In the genomic region with DNA sequence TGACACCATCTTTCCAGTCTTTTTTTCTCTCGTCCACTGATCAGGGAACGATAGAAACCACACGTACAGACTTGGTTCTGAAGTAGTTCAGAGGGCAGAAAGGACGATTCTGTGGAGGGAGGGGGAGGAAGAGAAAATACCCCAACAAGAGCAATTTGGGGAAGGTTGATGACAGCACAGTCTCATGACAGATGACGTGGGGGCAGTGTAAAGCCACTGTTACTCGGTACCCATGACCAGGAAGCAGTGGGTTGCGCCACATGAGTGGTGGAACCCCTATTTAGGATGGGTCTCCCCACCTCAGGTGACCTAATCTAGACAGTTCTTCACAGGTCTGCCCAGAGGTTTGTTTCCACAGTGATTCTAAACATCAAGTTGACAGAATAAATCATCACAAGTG, we compare ENCODE assay signal across 31 mouse cellular contexts. TPM values are rescaled to one million over a fixed set of nuclear protein-coding genes. Genes with fewer than 3 reads are reported as not detected.
"Had no signal": no experiment of that assay in that cellular context is flagged by ENCODE, and none has a peak within 500 bp of the region (broad histone marks: within the 10 kb centered on the region; RNA-seq: fewer than 3 reads in every experiment).

No protein-coding gene starts in this region.

- DNase-seq: kidney, adult 2 months; kidney, postnatal 25 days; liver, embryonic 13.5 days; lung, embryonic 14.5 days; midbrain, embryonic 14.5 days; right cerebral cortex, adult 18-20 months; right cerebral cortex, postnatal 14 days; right cerebral cortex, postnatal 4 days; thymus, adult 18-20 months; thymus, postnatal 36 days had no signal

- H3K27ac ChIP-seq: kidney, postnatal 0 days; layer of hippocampus, adult 2 months; liver, embryonic 13.5 days; neural tube, embryonic 12.5 days; neural tube, embryonic 15.5 days had no signal

- H3K4me3 ChIP-seq: layer of hippocampus, adult 2 months; liver, embryonic 13.5 days; neural tube, embryonic 12.5 days; neural tube, embryonic 15.5 days had no signal

RNA-seq across cellular contexts. Expression of a gene that starts 4.1 kb away (rescaled TPM):
- total RNA-seq: layer of hippocampus, adult 2 months; layer of hippocampus, postnatal 14 days; left cerebral cortex, adult 18-20 months; left cerebral cortex, postnatal 36 days; liver, adult 2 months; megakaryocyte progenitor cell, adult 5-6 weeks; megakaryocyte-erythroid progenitor cell, adult 5-6 weeks; midbrain, postnatal 0 days had no signal
- polyA plus RNA-seq: intestine, postnatal 0 days; kidney, adult 2 months; kidney, embryonic 14.5 days; kidney, postnatal 0 days; large intestine, adult 2 months; limb, embryonic 11.5 days; liver, adult 2 months; liver, embryonic 13.5 days; liver, embryonic 16.5 days; lung, embryonic 14.5 days; lung, postnatal 0 days; midbrain, embryonic 11.5 days; midbrain, embryonic 14.5 days; midbrain, postnatal 0 days; neural tube, embryonic 12.5 days; neural tube, embryonic 15.5 days; stomach, embryonic 16.5 days; testis, adult 2 months; urinary bladder, adult 2 months had no signal

RNA-seq across cellular contexts. Expression of a gene that starts 9.6 kb away (rescaled TPM):
- total RNA-seq: layer of hippocampus, adult 2 months; layer of hippocampus, postnatal 14 days; left cerebral cortex, adult 18-20 months; left cerebral cortex, postnatal 36 days; megakaryocyte progenitor cell, adult 5-6 weeks; megakaryocyte-erythroid progenitor cell, adult 5-6 weeks; midbrain, postnatal 0 days had no signal
- polyA plus RNA-seq: testis, adult 2 months had no signal

RNA-seq across cellular contexts. Expression of a gene that starts 14.2 kb away (rescaled TPM):
- total RNA-seq: layer of hippocampus, adult 2 months; layer of hippocampus, postnatal 14 days; left cerebral cortex, adult 18-20 months; left cerebral cortex, postnatal 36 days; megakaryocyte progenitor cell, adult 5-6 weeks; megakaryocyte-erythroid progenitor cell, adult 5-6 weeks; midbrain, postnatal 0 days had no signal
- polyA plus RNA-seq: kidney, adult 2 months; large intestine, adult 2 months; midbrain, embryonic 14.5 days; neural tube, embryonic 12.5 days had no signal
